Mouse (Mus musculus): Measurements from ENCODE around the gene Mpnd. TPM values are rescaled to one million over a fixed set of nuclear protein-coding genes. Genes with fewer than 3 reads are reported as not detected.
A peak's percentile ranks its signal among the peaks of the same experiment; 100 is the strongest.

Gene Mpnd
- polyA plus RNA-seq, 1 experiment from 2014 or later, result 41.4 TPM

- Histone ChIP-seq H3K9me3 (ENCODE audit: control insufficient read depth) (no peaks in the 10 kb centered on the region), H3K4me3 (ENCODE audit: low read depth, low read length) (no peak overlapping the region), H3K4me2 (replicated peaks; ENCODE audit: low read depth) (no peak overlapping the region), H3K27me3 (replicated peaks; ENCODE audit: control insufficient read depth, insufficient read depth, low read length) (no peaks in the 10 kb centered on the region), H3K36me3 (ENCODE audit: control insufficient read depth, insufficient read depth) (peaks cover 24% of the 10 kb centered on the region), H3K9ac (ENCODE audit: low read depth, low read length) (no peak overlapping the region), H3K4me1 (replicated peaks; ENCODE audit: control insufficient read depth, insufficient read depth, low read length) (no peaks in the 10 kb centered on the region), H3K27ac (ENCODE audit: low read depth, low read length) (no peak overlapping the region)
- peak; percentile 11; the same call in 1 of the 2 replicates for TF ChIP-seq CTCF (IDR thresholded peaks at IDR 0.05; ENCODE audit: low read depth)
- 34% methylated on average over 30 of the region's 30 CpGs for WGBS
- ATAC-seq, result no peak
These were observed 5.6 kb upstream of the Mpnd start for GRCm38 (mm10) chr17:55999794-56000499.

- Histone ChIP-seq H3K4me2 (replicated peaks; ENCODE audit: low read depth) (no peak overlapping the region), H3K4me3 (ENCODE audit: low read depth, low read length) (no peak overlapping the region), H3K9ac (ENCODE audit: low read depth, low read length) (no peak overlapping the region), H3K36me3 (ENCODE audit: control insufficient read depth, insufficient read depth) (peaks cover 15% of the 10 kb centered on the region), H3K27me3 (replicated peaks; ENCODE audit: control insufficient read depth, insufficient read depth, low read length) (no peaks in the 10 kb centered on the region), H3K9me3 (ENCODE audit: control insufficient read depth) (no peaks in the 10 kb centered on the region), H3K4me1 (replicated peaks; ENCODE audit: control insufficient read depth, insufficient read depth, low read length) (peaks cover 5% of the 10 kb centered on the region; the same call in 1 of the 2 replicates), H3K27ac (ENCODE audit: low read depth, low read length) (no peak overlapping the region)
- ATAC-seq, result no peak
- no peak for TF ChIP-seq CTCF (IDR thresholded peaks at IDR 0.05; ENCODE audit: low read depth)
- WGBS, result 67% methylated on average over 3 of the region's 3 CpGs
These were observed 2.5 kb upstream of the Mpnd start for GRCm38 (mm10) chr17:56003000-56003399.

- peaks cover 11% of the 10 kb centered on the region; the same call in 1 of the 2 replicates for H3K4me1 ChIP-seq (replicated peaks; ENCODE audit: control insufficient read depth, insufficient read depth, low read length)
- H3K36me3 ChIP-seq (ENCODE audit: control insufficient read depth, insufficient read depth), result peaks cover 11% of the 10 kb centered on the region; the same call in 1 of the 2 replicates
- H3K9me3 ChIP-seq (ENCODE audit: control insufficient read depth), result no peaks in the 10 kb centered on the region
- no peak overlapping the region for H3K9ac ChIP-seq (ENCODE audit: low read depth, low read length)
- no peak for TF ChIP-seq CTCF (IDR thresholded peaks at IDR 0.05; ENCODE audit: low read depth)
- H3K4me3 ChIP-seq (ENCODE audit: low read depth, low read length), result 0 out of 2 replicates have a peak overlapping the region, but pooled peaks have one; percentile 9
- 23% methylated on average over 10 of the region's 10 CpGs for WGBS
- H3K27ac ChIP-seq (ENCODE audit: low read depth, low read length), result peak overlapping the region; percentile 61
- peak overlapping the region; percentile 71 for H3K4me2 ChIP-seq (replicated peaks; ENCODE audit: low read depth)
- ATAC-seq, result no peak
- no peaks in the 10 kb centered on the region for H3K27me3 ChIP-seq (replicated peaks; ENCODE audit: control insufficient read depth, insufficient read depth, low read length)
These were observed 1.4 kb downstream of the Mpnd start for GRCm38 (mm10) chr17:56006956-56007355.

- H3K27ac ChIP-seq (ENCODE audit: low read depth, low read length), result peak overlapping the region; percentile 79; the same call in 1 of the 2 replicates
- no peaks in the 10 kb centered on the region for H3K27me3 ChIP-seq (replicated peaks; ENCODE audit: control insufficient read depth, insufficient read depth, low read length)
- 12% methylated on average over 13 of the region's 14 CpGs for WGBS
- H3K4me3 ChIP-seq (ENCODE audit: low read depth, low read length), result peak overlapping the region; percentile 87; the same call in 1 of the 2 replicates
- no peaks in the 10 kb centered on the region for H3K9me3 ChIP-seq (ENCODE audit: control insufficient read depth)
- peaks cover 13% of the 10 kb centered on the region; the same call in 1 of the 2 replicates for H3K36me3 ChIP-seq (ENCODE audit: control insufficient read depth, insufficient read depth)
- peak; percentile 40 for ATAC-seq
- peak overlapping the region; percentile 94 for H3K4me2 ChIP-seq (replicated peaks; ENCODE audit: low read depth)
- no peak overlapping the region for H3K9ac ChIP-seq (ENCODE audit: low read depth, low read length)
- H3K4me1 ChIP-seq (replicated peaks; ENCODE audit: control insufficient read depth, insufficient read depth, low read length), result peaks cover 11% of the 10 kb centered on the region; the same call in 1 of the 2 replicates
- TF ChIP-seq CTCF (IDR thresholded peaks at IDR 0.05; ENCODE audit: low read depth), result peak; percentile 30; the same call in 1 of the 2 replicates
These were observed 2.2 kb downstream of the Mpnd start for GRCm38 (mm10) chr17:56007444-56008355.

- WGBS, result under 1% methylated on average over 21 of the region's 21 CpGs
- H3K4me2 ChIP-seq (replicated peaks; ENCODE audit: low read depth), result peak overlapping the region; percentile 94
- peaks cover 11% of the 10 kb centered on the region; the same call in 1 of the 2 replicates for H3K4me1 ChIP-seq (replicated peaks; ENCODE audit: control insufficient read depth, insufficient read depth, low read length)
- H3K9me3 ChIP-seq (ENCODE audit: control insufficient read depth), result no peaks in the 10 kb centered on the region
- peak overlapping the region; percentile 79 for H3K27ac ChIP-seq (ENCODE audit: low read depth, low read length)
- ATAC-seq, result peak; percentile 86
- no peaks in the 10 kb centered on the region for H3K27me3 ChIP-seq (replicated peaks; ENCODE audit: control insufficient read depth, insufficient read depth, low read length)
- peak overlapping the region; percentile 58 for H3K9ac ChIP-seq (ENCODE audit: low read depth, low read length)
- TF ChIP-seq CTCF (IDR thresholded peaks at IDR 0.05; ENCODE audit: low read depth), result no peak
- peak overlapping the region; percentile 87 for H3K4me3 ChIP-seq (ENCODE audit: low read depth, low read length)
- peaks cover 20% of the 10 kb centered on the region; the same call in 1 of the 2 replicates for H3K36me3 ChIP-seq (ENCODE audit: control insufficient read depth, insufficient read depth)
These were observed 3.0 kb downstream of the Mpnd start for GRCm38 (mm10) chr17:56008356-56009087.

All from intestine, postnatal 0 days (tissue).